Mouse (Mus musculus): ENCODE data around the gene Trpv5. TPM values are rescaled to one million over a fixed set of nuclear protein-coding genes. Genes with fewer than 3 reads are reported as not detected.

Gene Trpv5
- total and polyA plus RNA-seq, 3 experiments = not detected

DNA sequence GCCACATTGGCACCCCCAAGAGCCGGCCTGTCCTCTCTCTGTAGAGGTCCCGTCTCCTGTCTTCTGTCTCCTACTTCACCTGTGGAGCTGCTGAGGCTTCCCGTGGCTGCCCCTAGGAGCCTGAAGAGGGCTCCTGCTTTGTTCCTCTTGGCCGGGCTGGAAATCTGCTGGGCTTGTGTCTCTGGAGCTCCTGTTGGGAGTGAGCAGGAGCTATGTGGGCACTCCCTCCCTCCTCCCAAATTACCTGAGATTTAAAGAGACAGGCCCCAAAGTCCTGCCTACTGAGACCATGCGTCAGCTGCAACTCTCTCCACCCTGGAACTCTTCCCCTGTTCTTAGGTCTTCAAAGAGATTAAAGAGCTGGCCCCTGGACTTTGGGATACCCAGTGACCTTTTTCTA, 44.4 kb downstream of the Trpv5 start, which contains the start of gene Trpv6:
Trpv6 (minus strand) TSS at position 228 of the 400 bp plus-strand sequence.
- H3K4me2 ChIP-seq (ENCODE audit: insufficient read depth, low read depth, poor library complexity, severe bottlenecking) = no peak within 1 kb of the TSS
- no peak within 1 kb of the TSS for H3K9ac ChIP-seq (ENCODE audit: insufficient read depth, low read depth)
- TF ChIP-seq ZMIZ1 (IDR thresholded peaks at IDR 0.05; ENCODE audit: low read depth, low read length) = no peak
- no peak for TF ChIP-seq POLR2AphosphoS2 (IDR thresholded peaks at IDR 0.05; ENCODE audit: low read depth, low read length)
- no peak for TF ChIP-seq ZNF384 (IDR thresholded peaks at IDR 0.05; ENCODE audit: low read depth, low read length)
- no peak for TF ChIP-seq E2F4 (IDR thresholded peaks at IDR 0.05; ENCODE audit: insufficient replicate concordance, low read depth, low read length)
- no peak for TF ChIP-seq ZC3H11A (IDR thresholded peaks at IDR 0.05; ENCODE audit: low read depth, low read length)
- no peak for TF ChIP-seq SIN3A (IDR thresholded peaks at IDR 0.05; ENCODE audit: low read length)
- TF ChIP-seq BHLHE40 (IDR thresholded peaks at IDR 0.05; ENCODE audit: low read depth, low read length) = no peak
- no peak for TF ChIP-seq ZKSCAN1 (IDR thresholded peaks at IDR 0.05; ENCODE audit: borderline replicate concordance, low read depth, low read length)
- TF ChIP-seq IRF4 (IDR thresholded peaks at IDR 0.05; ENCODE audit: low read depth, low read length) = no peak
- TF ChIP-seq NRF1 (IDR thresholded peaks at IDR 0.05; ENCODE audit: low read depth, low read length) = no peak
- no peak for TF ChIP-seq ETS1 (conservative IDR thresholded peaks at IDR 0.05; ENCODE audit: low read depth, low read length)
- TF ChIP-seq USF1 (IDR thresholded peaks at IDR 0.05; ENCODE audit: low read depth, low read length) = no peak
- no peak for TF ChIP-seq CTCF (conservative IDR thresholded peaks at IDR 0.05 in 1 of 2, IDR thresholded peaks at IDR 0.05 in 1 of 2; ENCODE audit: low read depth in 2 of 2, low read length in 2 of 2)
- TF ChIP-seq UBTF (IDR thresholded peaks at IDR 0.05; ENCODE audit: low read depth, low read length) = no peak
- dilution Hi-C loops (cut with MboI; ENCODE audit: extremely low pct_ligation_motif_present, extremely low pct_unique_long_range_greater_than_20kb, low sequenced_read_pairs) = no loop called here
- H3K9me3 ChIP-seq (replicated peaks; ENCODE audit: low read length) = no peaks in the 10 kb centered on the region
- in situ Hi-C loops (cut with MboI; ENCODE audit: low pct_ligation_motif_present, low pct_unique_long_range_greater_than_20kb, low sequenced_read_pairs) = no loop called here
- H3K36me3 ChIP-seq (replicated peaks in 1 of 2; ENCODE audit: control insufficient read depth in 1 of 2, insufficient read depth in 1 of 2, low read length in 1 of 2) = no peaks in the 10 kb centered on the region
- no peak for DNase-seq (ENCODE audit: extremely low read depth)
- H3K4me3 ChIP-seq (replicated peaks in 1 of 3; ENCODE audit: low read depth in 2 of 3, low read length in 2 of 3, poor library complexity in 1 of 3) = no peak within 1 kb of the TSS
- peaks cover 0 to 13% of the 10 kb centered on the region in 2 experiments; a peak in 1 of 4 replicates for H3K4me1 ChIP-seq (ENCODE audit: control insufficient read depth in 1 of 2, insufficient read depth in 2 of 2)
- no peaks in the 10 kb centered on the region for H3K27me3 ChIP-seq (replicated peaks)
- H3K79me2 ChIP-seq (replicated peaks; ENCODE audit: control insufficient read depth, extremely low read depth, insufficient read depth, poor library complexity, severe bottlenecking) = no peaks in the 10 kb centered on the region
- H3K27ac ChIP-seq (ENCODE audit: insufficient read depth, low read depth) = no peak within 1 kb of the TSS

- H3K27ac ChIP-seq (ENCODE audit: insufficient read depth, low read depth) = no peak overlapping the region
- H3K9me3 ChIP-seq (replicated peaks; ENCODE audit: low read length) = no peaks in the 10 kb centered on the region
- no peak for DNase-seq (ENCODE audit: extremely low read depth)
- no peaks in the 10 kb centered on the region for H3K79me2 ChIP-seq (replicated peaks; ENCODE audit: control insufficient read depth, extremely low read depth, insufficient read depth, poor library complexity, severe bottlenecking)
- H3K4me2 ChIP-seq (ENCODE audit: insufficient read depth, low read depth, poor library complexity, severe bottlenecking) = no peak overlapping the region
- in situ Hi-C loops (cut with MboI; ENCODE audit: low pct_ligation_motif_present, low pct_unique_long_range_greater_than_20kb, low sequenced_read_pairs) = no loop called here
- H3K4me1 ChIP-seq (ENCODE audit: control insufficient read depth in 1 of 2, insufficient read depth in 2 of 2) = peaks cover 0 to 13% of the 10 kb centered on the region in 2 experiments; a peak in 1 of 4 replicates
- H3K9ac ChIP-seq (ENCODE audit: insufficient read depth, low read depth) = no peak overlapping the region
- TF ChIP-seq SMC3 (IDR thresholded peaks at IDR 0.05; ENCODE audit: low read depth, low read length) = no peak
- no peak for TF ChIP-seq MYC (IDR thresholded peaks at IDR 0.05; ENCODE audit: low read depth, low read length)
- TF ChIP-seq PAX5 (IDR thresholded peaks at IDR 0.05; ENCODE audit: low read length) = no peak
- TF ChIP-seq EP300 (IDR thresholded peaks at IDR 0.05; ENCODE audit: low read length) = no peak
- TF ChIP-seq POLR2A (IDR thresholded peaks at IDR 0.05; ENCODE audit: low read depth, low read length) = no peak
- TF ChIP-seq CTCF (conservative IDR thresholded peaks at IDR 0.05 in 1 of 2, IDR thresholded peaks at IDR 0.05 in 1 of 2; ENCODE audit: low read depth in 2 of 2, low read length in 2 of 2) = no peak
- no peak for TF ChIP-seq IRF4 (IDR thresholded peaks at IDR 0.05; ENCODE audit: low read depth, low read length)
- TF ChIP-seq HCFC1 (IDR thresholded peaks at IDR 0.05; ENCODE audit: low read depth, low read length) = no peak
- no peak for TF ChIP-seq CHD1 (IDR thresholded peaks at IDR 0.05; ENCODE audit: low read depth, low read length)
- TF ChIP-seq SIN3A (IDR thresholded peaks at IDR 0.05; ENCODE audit: low read length) = no peak
- no peak for TF ChIP-seq MAX (IDR thresholded peaks at IDR 0.05; ENCODE audit: low read length)
- no peak for TF ChIP-seq ELF1 (IDR thresholded peaks at IDR 0.05; ENCODE audit: low read depth, low read length)
- no peak for TF ChIP-seq ZNF384 (IDR thresholded peaks at IDR 0.05; ENCODE audit: low read depth, low read length)
- no peak overlapping the region for H3K4me3 ChIP-seq (replicated peaks in 1 of 3; ENCODE audit: low read depth in 2 of 3, low read length in 2 of 3, poor library complexity in 1 of 3)
- no peaks in the 10 kb centered on the region for H3K27me3 ChIP-seq (replicated peaks)
- dilution Hi-C loops (cut with MboI; ENCODE audit: extremely low pct_ligation_motif_present, extremely low pct_unique_long_range_greater_than_20kb, low sequenced_read_pairs) = no loop called here
- H3K36me3 ChIP-seq (replicated peaks in 1 of 2; ENCODE audit: control insufficient read depth in 1 of 2, insufficient read depth in 1 of 2, low read length in 1 of 2) = no peaks in the 10 kb centered on the region
Measured at GRCm38 (mm10) chr6:41635211-41635610, 45.4 kb downstream of the Trpv5 start.

Data from CH12.LX (cell line).